Mouse (Mus musculus) small intestine, adult 2 months (tissue): ENCODE results near the gene Tcf7l1.

ENCODE experiments used
- CTCF ChIP-seq: fragments of 200-500 bp; IDR thresholded peaks from 2 replicates; pipeline ENCODE4 v1.5.1; 2012; ENCODE audit warnings: low read depth, mild to moderate bottlenecking, control low read depth, inconsistent platforms, low read length, moderate library complexity, mixed read lengths; ENCODE audit not compliant: insufficient replicate concordance, insufficient read length; ENCODE audit errors: extremely low read depth
- POLR2A ChIP-seq: fragments of 200-500 bp; IDR thresholded peaks from 2 replicates; pipeline ENCODE4 v1.6.1; 2012; ENCODE audit warnings: low read depth, mild to moderate bottlenecking, control low read depth, inconsistent platforms, low read length, moderate library complexity

- TF ChIP-seq POLR2A (no peak), CTCF (no peak)
Measured at GRCm38 (mm10) chr6:72654355-72654754, 134.7 kb downstream of the Tcf7l1 start.
